Comparison of ENCODE assay signal across 17 mouse cellular contexts in genomic region chr19:54324991-54325390, GRCm38 (mm10).
DNase-seq lines count a peak whose midpoint lies in the region; ATAC-seq and TF ChIP-seq lines count a peak whose summit lies in the region.
"Had no signal": no experiment of that assay in that cellular context is flagged by ENCODE, and none has a peak within 500 bp of the region (broad histone marks: within the 10 kb centered on the region; RNA-seq: fewer than 3 reads in every experiment).

No protein-coding gene starts in this region.

- 64% methylated on average over 4 of the region's 4 CpGs for WGBS in intestine, postnatal 0 days
- WGBS in intestine, embryonic 15.5 days = 57% methylated on average over 4 of the region's 4 CpGs

- peak; percentile 13; the same call in 1 of the 2 replicates for TF ChIP-seq CTCF in intestine, postnatal 0 days (IDR thresholded peaks at IDR 0.05; ENCODE audit: low read depth)

- no peaks in the 10 kb centered on the region for H3K36me3 ChIP-seq in intestine, postnatal 0 days (ENCODE audit: control insufficient read depth, insufficient read depth)
- no peaks in the 10 kb centered on the region for H3K36me3 ChIP-seq in intestine, embryonic 15.5 days
- H3K36me3 ChIP-seq: embryonic facial prominence, embryonic 13.5 days; midbrain, embryonic 12.5 days had no signal

- no peak overlapping the region for H3K9ac ChIP-seq in intestine, postnatal 0 days (ENCODE audit: low read depth, low read length)
- H3K9ac ChIP-seq in intestine, embryonic 15.5 days = no peak overlapping the region
- H3K9ac ChIP-seq: embryonic facial prominence, embryonic 13.5 days; midbrain, embryonic 12.5 days had no signal

- H3K4me3 ChIP-seq in intestine, postnatal 0 days (ENCODE audit: low read depth, low read length) = no peak overlapping the region
- no peak overlapping the region for H3K4me3 ChIP-seq in intestine, embryonic 15.5 days (replicated peaks)
- H3K4me3 ChIP-seq: embryonic facial prominence, embryonic 13.5 days; midbrain, embryonic 12.5 days had no signal

- no peak overlapping the region for H3K27ac ChIP-seq in intestine, postnatal 0 days (ENCODE audit: low read depth, low read length)
- H3K27ac ChIP-seq in intestine, embryonic 15.5 days = no peak overlapping the region
- H3K27ac ChIP-seq: embryonic facial prominence, embryonic 13.5 days; midbrain, embryonic 12.5 days had no signal

- ATAC-seq in intestine, postnatal 0 days = no peak
- no peak for ATAC-seq in intestine, embryonic 15.5 days
- ATAC-seq: forebrain, embryonic 16.5 days had no signal

- no peaks in the 10 kb centered on the region for H3K9me3 ChIP-seq in intestine, postnatal 0 days (ENCODE audit: control insufficient read depth)
- H3K9me3 ChIP-seq in intestine, embryonic 15.5 days = no peaks in the 10 kb centered on the region
- H3K9me3 ChIP-seq: embryonic facial prominence, embryonic 13.5 days had no signal

- no peaks in the 10 kb centered on the region for H3K4me1 ChIP-seq in intestine, postnatal 0 days (replicated peaks; ENCODE audit: control insufficient read depth, insufficient read depth, low read length)
- H3K4me1 ChIP-seq in intestine, embryonic 15.5 days (replicated peaks) = no peaks in the 10 kb centered on the region
- H3K4me1 ChIP-seq: embryonic facial prominence, embryonic 13.5 days; midbrain, embryonic 12.5 days had no signal

- H3K27me3 ChIP-seq in intestine, postnatal 0 days (replicated peaks; ENCODE audit: control insufficient read depth, insufficient read depth, low read length) = no peaks in the 10 kb centered on the region
- no peaks in the 10 kb centered on the region for H3K27me3 ChIP-seq in intestine, embryonic 15.5 days (replicated peaks)
- H3K27me3 ChIP-seq: embryonic facial prominence, embryonic 13.5 days; midbrain, embryonic 12.5 days had no signal

- peak; percentile 25 for DNase-seq in thymus, postnatal 4 days
- DNase-seq in thymus, postnatal 36 days = no peak
- peak; percentile 14 for DNase-seq in NIH3T3 (ENCODE audit: low read depth)
- no peak for DNase-seq in lung, postnatal 10 days
- no peak for DNase-seq in left cerebral cortex, adult 11 months (ENCODE audit: low spot score)
- no peak for DNase-seq in gastrocnemius, postnatal 25 days
- DNase-seq: adrenal gland, postnatal 25 days; cerebellum, adult 9-10 months; kidney, postnatal 10 days; layer of hippocampus, adult 9-11 months; lung, adult 18-20 months; lung, postnatal 36 days had no signal

- no peak overlapping the region for H3K4me2 ChIP-seq in intestine, postnatal 0 days (replicated peaks; ENCODE audit: low read depth)
- H3K4me2 ChIP-seq in intestine, embryonic 15.5 days (replicated peaks) = no peak overlapping the region
- H3K4me2 ChIP-seq: embryonic facial prominence, embryonic 13.5 days; midbrain, embryonic 12.5 days had no signal

Comparison
In these comparisons a context has a peak if more than half of its experiments do, and no peak if none do; other contexts are left out.
1. DNase-seq: peak in thymus, postnatal 4 days (single experiment) and NIH3T3 (single experiment); none in thymus, postnatal 36 days (0 of 2), lung, postnatal 10 days (single experiment), left cerebral cortex, adult 11 months (single experiment) and gastrocnemius, postnatal 25 days (single experiment).